Mouse (Mus musculus): ENCODE results near the gene Tuba4a.
"Not testable (repeated sequence)": the region's sequence is repeated elsewhere in the genome, so short reads cannot be mapped to it uniquely, and the experiment has no call there.

The Tuba4a gene

DNA sequence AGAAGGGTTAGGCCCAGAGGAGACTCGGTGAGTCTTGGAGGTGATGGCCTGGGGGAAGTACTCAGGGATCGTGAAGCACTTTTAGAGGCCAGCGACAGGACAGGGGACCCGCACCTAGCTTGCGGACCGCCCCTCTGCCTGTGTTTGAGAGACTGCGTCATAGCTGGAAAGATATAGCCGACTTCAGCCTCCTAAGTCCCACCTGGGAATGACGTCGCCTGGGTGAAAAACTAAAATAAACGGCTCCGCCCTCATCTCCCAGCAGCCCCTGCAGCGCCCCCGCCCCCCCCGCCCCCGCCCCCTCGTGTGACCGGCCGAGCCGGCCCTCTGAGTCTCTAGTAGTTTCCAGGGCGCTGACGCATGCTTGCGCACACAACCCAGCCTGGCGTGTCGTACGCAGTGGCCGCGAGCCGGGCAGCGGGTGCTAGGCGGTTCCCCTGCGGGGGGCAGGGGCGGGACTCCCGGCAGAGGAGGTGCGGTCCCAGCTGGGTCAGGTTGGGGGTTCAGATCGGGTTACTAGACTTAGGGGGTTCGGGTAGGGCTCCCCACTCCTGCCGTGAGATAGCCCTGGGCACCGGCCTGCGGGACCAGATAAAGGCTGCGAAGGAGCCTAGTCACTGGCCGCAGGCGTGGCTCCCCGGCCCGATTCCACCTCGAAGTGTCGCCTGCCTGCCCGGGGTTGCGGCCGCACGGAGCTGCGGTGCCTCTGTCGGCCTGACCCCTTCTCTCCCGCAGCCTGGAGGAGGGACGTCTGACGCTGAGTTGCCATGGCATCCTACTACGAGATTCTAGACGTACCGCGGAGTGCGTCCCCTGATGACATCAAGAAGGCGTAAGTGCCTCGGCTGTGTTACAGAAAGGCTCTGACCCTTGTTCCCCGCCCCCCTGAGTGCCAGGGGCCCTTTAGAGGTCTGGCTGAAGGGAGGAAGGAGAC lies 16.7 kb upstream of the Tuba4a start, which contains the start of gene Dnajb2:
Dnajb2 (plus strand) TSS at position 290 of the 934 bp plus-strand sequence.
- DNase-seq (ENCODE audit: low spot score): peak; percentile 82

DNA sequence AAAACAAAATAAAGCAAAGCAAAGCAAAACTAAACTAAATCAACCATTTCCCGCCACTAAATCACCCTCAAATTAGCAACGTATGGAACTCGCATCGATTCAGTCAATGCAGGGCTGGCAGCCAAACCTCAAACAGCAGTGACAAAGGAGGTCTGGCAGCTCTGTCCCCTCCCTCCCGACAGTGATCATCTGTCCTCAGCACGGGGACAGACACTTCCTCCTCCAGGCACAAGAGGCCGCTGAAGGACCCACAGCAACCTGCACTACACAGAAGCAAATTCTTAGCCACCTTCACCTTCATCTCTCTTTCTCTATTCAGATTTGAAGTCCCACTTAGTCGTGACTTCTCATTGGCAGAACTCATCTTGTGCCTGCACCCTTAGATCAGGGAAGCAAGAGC lies 14.9 kb upstream of the Tuba4a start:
- peak; percentile 63 for DNase-seq (ENCODE audit: low spot score)

DNA sequence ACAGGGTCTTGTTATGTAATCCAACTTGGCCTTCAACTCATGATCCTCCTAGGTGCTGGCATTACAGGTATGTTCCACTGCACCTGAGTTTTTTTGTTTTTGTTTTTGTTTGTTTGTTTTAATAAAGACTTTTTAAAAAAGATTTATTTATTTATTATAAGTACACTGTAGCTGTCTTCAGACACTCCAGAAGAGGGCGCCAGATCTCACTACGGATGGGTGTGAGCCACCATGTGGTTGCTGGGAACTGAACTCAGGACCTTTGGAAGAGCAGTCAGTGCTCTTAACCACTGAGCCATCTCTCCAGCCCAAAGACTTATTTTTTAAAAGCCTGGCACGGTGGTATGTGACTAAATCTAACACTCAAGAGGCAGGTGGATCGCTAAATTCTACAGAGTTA lies 12.8 kb upstream of the Tuba4a start:
- not testable (repeated sequence) for DNase-seq (ENCODE audit: low spot score)

DNA sequence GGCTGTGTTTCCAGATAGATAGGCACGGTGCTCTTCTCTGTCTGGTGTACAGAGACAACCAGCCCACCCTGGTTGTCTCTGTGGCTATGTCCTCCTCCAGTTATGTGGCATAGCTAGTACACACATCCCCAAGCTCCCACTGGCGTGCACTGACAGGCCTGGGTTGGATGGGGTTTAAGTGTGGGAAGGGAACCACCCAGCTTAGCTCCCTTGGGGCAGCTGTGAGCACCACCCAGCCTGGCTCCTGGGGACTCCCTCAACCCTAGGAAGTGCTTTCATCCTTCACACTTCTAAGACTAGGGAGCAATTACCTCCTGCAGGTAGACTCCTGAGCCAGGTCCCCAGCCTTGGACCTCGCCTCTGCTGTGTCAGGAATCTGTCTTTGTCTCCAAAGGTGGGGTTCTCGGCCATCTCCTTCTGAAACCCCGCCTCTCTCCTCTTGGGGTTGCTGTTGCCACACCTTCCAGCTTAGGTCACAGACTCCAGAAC lies 12.0 kb upstream of the Tuba4a start, which contains the start of gene A630095N17Rik:
A630095N17Rik (minus strand) TSS at position 439 of the 489 bp plus-strand sequence.
- DNase-seq (ENCODE audit: low spot score): no peak

DNA sequence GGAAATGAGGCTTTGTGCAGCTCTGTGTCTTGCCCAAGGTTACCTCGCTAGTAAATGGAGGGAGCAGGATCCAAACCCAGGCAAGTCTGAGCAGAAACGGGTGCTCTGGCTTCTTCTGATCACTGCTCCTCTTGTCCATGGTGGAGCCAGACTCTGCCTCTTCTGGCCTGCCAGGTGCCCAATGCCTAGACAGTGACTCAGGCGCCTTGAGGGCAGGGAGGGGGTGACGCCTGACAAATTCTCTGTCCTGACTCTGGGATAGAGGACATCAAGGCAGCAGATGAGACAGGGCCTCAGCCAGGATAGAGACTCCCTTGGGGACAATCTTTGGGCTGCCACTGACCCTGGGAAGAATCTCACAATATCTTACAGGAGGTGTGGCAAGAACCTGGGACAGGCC lies 11.6 kb upstream of the Tuba4a start:
- no peak for DNase-seq (ENCODE audit: low spot score)

DNA sequence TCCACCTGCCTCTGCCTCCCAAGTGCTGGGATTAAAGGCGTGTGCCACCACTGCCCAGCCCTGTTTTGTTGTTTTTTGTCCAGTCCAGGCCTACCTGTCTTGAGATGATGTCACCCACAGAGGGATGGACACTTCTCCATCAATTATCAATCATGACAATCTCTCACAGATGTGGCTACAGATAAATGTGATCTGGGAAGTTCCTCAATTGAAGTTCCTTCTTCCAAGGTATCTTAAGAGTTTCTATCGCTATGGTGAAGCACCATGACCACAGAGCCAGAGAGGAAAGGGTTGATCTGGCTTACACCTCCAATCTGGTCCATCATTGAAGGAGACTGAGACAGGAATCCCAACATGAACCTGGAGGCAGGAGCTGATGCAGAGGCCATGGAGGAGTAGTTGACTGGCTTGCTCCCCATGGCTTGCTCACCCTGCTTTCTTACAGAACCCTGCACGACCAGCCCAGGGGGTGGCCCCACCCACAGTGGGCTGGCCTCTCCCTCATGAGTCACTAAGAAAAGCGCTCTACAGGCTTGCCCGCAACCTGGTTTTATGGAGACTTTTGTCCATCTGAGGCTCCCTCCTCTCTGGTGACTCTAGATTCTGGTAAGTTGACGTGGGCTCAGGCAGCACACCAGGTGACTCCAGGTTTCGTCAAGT lies 10.8 kb upstream of the Tuba4a start:
- DNase-seq (ENCODE audit: low spot score): no peak

DNA sequence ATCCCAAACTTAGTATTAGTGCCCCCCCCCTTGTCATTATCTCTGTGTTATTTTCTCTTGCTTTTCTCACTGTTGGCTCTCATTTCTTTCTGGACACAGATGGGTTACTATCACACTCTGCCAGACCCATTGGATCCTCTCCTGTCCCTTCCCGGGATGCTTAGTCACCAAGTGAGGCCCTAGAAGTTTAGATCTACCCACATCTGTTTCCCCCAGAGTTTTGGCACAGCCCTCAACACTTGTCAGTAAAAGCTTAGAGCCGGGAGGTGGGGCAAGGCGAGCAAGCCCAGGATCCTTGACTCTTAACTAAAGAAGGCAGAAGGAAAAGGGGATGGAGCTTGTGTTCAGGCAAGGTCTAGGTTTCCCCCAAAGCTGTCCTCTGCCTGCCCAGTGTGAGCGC lies 9.5 kb upstream of the Tuba4a start:
- DNase-seq (ENCODE audit: low spot score): peak; percentile 23

DNA sequence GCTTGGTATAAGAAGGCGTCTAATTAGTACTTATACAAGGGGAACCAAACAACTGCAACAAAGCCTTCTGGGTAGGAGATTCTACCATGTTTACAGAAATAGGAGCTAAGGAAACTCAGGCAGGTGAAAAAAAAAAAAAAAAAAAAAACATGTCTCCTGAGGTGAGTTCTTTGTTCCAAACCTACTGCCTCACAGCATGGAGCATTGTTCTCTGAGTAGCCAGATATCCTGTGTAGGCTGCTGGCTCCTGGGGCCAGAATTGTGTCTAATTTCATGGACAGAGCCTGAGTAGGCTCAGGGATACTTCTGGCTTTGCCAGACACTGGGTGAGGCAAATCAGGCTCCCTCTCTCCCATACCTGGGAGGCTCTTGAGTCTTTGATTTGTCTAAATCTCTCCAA lies 8.0 kb upstream of the Tuba4a start:
- DNase-seq (ENCODE audit: low spot score): no peak

DNA sequence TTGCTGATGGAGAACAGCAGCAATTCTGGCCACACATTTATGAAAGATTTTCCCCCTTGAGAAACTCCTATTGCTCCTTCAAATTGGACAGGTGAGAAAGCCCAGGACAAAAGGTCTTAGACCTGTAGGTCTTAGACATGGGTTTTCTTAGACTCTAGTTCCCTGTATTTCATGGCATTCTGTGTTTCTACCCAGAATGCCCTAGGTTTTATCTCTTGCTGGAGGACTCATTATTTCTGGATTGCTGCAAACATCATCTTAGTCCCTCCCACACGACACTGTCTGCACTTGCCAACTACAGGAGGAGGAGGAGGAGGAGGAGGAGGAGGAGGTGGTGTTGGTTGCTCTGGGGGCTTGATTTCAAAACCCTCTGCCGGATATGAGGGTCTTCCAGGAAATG lies 6.5 kb upstream of the Tuba4a start:
- no peak for DNase-seq (ENCODE audit: low spot score)

DNA sequence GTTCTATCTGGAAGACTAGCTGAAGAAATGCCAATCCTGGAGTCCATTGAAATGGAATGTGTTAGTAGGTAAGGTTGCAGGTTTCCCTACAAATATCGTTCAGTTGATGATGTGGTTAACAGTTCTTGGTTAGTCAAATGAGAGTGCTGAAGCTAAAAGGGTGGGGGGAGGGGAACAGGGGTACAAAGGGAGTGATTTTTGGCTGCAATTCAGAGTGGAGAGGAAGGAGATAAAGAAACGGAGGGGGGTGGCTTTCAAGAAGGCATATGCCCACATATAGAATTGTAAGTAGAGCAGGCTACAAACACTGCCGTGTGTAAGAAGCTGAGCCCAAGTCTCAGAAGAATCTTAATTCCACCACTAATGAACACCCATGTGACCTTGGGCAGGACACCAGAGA lies 5.8 kb upstream of the Tuba4a start:
- no peak for DNase-seq (ENCODE audit: low spot score)

DNA sequence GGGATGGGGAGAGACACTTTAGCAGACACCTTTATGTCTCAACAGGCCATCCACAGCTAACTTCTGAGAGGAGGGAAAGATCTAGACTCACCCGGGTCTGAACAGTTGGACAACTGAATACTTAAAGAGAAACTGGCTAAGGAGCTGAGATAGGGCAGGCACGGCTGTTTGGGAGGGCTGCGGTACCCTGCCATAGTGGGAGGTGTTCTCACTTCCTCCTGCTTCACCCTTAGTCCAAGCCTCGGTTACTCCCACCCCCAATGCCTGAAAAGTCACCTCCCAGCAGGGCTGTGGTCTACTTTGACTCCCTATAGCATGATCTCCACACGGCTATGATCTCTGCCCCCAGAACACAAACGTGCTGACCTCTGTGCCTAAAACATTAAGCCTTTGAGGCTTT lies 3.9 kb upstream of the Tuba4a start:
- no peak for DNase-seq (ENCODE audit: low spot score)

DNA sequence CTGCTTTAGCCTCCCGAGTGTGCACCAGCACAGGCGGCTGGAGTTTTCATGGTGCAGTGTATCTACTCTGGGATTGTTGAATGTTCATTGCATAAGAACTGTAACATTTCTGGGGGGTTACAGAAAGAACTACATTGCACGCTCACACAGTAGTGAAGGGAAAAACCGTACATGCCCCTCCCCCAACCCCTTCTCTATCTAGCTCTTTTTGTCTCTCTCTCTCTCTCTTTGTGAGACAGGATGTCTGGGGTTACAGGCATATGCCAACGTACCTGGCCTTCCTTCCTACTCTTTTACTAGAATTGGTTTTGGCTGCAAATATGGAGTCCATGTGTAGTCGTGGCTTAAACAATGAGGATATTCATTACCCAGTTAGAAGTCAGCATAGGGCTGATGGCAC lies 3.3 kb upstream of the Tuba4a start:
- DNase-seq (ENCODE audit: low spot score): no peak

DNA sequence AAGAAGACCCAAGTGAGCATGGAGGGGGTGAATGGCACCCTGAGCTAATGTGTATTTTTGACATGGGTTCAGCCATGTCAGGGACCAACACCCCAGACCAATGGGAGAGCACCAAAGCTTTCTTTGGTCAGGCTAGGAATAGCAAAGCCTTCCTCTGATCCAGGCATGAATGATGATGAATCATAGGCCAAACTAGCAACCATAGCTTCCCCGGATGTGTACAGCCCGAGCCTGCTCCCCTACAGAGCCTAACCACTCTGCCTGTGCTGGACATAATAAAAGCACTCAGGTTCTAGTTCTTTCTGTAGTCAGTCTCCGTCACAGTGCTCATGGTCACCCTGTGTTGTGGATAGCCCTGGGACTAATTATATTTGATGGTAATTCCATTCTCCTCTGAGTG lies 1.9 kb upstream of the Tuba4a start:
- no peak for DNase-seq (ENCODE audit: low spot score)

DNA sequence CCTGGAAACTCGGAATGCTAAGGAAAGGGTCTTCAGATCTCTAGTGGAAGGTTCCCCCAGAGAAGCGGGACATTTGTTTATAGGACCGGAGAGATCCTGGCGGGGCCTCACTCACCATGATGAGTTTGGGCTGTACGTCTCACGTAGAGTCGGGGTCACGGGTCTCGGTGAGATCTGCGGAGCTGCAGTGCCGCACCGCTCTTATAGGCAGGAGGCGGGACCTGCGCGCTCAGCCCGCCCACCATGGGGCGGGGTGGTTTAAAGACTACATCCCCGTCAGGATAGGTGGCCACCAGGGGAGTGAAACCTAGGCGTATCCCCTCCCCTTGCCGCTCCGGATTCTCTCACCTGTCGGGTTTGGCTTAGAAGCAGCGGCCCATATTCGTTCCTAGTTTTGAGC lies 587 bp downstream of the Tuba4a start:
- DNase-seq (ENCODE audit: low spot score): peak; percentile 12

DNA sequence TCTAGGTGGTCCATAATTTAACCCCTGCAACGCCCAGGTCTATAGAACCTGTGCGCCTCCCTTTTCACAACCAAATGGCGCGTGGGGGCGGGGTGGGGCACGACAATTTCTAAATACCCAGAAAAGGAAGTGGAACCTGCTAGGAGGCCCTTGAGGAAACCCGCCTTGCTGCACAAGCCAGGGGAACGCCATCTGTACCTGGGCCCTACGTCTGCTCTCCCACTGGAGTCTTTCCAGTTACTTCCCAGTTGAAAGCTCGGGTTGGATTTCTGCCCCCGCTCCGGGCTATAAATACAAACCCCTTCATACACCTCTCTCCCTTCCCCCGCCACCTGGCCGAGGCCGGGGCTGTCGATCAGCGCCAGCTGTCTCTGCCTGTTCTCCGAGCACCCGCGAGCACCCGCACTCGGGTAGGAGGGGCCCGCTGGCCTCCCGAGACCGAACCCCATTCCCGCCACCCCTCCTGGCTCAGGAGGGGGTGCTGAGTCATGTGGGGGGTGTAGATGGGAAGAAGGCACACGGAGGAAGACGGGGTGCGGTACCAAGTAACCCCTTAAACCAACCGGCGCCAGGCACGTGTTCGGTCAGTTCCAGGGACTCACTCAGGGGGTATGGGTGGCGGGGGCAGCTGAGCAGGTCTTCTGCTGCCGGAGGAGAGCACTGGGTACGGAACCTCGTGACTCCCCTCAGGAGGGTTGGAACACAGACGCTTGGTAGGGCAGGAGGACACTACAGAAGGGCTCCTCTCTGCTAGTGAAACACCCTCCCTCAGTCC lies 1.3 kb downstream of the Tuba4a start:
- DNase-seq (ENCODE audit: low spot score): no peak

DNA sequence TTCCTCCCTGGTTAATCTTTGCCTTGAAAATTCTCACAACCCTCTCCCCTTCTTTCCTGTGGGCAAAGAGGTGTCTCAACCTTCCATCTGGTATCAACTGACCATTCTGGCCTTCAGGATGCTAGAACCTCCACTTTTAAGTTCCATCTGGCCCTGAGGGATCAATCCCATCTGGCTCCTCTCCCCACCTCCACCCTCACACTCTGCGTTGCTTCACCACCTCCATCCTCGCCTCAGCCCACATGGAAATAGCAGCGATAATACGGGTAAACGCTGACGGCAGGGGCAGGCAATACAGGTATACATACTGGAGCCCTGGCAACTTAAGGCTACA lies 1.8 kb downstream of the Tuba4a start:
- no peak for DNase-seq (ENCODE audit: low spot score)

DNA sequence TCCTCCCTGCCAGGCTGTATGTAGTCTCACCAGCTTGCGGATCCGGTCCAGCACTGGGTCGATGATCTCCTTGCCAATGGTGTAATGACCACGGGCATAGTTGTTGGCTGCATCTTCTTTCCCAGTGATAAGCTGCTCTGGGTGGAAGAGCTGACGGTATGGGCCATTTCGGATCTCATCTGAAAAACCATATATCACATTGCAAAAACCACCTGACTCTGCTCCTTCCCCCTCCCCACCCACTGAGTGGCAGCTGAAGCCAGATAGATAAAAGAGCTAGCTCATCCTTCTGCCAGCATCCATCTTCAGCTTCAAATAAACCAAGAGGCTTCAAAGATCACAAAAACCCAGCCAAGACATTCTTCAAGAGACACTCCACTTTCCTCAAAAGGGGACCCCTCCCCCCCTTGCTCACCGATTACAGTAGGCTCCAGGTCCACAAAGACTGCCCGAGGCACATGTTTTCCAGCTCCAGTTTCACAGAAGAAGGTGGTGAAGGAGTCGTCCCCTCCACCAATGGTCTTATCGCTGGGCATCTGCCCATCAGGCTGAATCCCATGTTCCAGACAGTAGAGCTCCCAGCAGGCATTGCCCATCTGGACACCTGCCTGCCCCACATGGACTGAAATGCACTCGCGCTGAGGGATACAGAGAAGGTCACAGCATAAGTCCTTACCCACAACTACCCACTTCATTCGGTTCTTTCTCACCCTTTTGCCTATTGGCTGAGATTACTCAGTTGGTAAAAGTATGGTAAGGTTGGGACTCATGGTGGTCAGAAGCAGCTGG lies 2.7 kb downstream of the Tuba4a start:
- DNase-seq (ENCODE audit: low spot score): no peak

DNA sequence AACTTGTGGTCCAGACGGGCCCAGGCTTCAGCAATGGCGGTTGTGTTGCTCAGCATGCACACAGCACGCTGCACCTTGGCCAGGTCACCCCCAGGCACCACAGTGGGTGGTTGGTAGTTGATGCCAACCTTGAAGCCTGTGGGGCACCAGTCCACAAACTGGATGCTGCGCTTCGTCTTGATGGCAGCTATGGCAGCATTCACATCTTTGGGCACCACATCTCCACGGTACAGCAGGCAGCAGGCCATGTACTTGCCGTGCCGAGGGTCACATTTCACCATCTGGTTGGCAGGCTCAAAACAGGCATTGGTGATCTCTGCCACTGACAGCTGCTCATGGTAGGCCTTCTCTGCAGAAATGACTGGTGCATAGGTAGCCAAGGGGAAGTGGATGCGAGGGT lies 3.9 kb downstream of the Tuba4a start:
- no peak for DNase-seq (ENCODE audit: low spot score)

DNA sequence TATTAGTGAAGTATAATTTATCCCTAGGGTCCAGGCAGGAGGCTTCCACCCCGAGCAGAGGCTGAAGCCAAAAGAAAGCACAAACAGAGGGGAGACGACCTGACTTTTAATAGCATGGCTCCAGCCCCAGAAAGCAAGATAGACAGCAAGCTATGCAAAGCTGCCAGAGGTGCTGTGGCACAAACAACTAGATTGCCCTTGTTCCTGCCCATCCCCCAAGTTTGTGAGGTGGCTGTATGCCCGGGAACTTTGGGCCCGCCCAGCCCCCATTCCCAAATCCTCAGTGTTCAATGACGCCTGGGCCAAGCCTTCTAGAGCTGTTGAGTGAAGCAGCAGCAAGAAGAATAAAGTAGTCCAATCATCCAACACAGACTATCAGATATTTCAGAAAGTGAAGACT lies 4.8 kb downstream of the Tuba4a start:
- DNase-seq (ENCODE audit: low spot score): peak; percentile 28

DNA sequence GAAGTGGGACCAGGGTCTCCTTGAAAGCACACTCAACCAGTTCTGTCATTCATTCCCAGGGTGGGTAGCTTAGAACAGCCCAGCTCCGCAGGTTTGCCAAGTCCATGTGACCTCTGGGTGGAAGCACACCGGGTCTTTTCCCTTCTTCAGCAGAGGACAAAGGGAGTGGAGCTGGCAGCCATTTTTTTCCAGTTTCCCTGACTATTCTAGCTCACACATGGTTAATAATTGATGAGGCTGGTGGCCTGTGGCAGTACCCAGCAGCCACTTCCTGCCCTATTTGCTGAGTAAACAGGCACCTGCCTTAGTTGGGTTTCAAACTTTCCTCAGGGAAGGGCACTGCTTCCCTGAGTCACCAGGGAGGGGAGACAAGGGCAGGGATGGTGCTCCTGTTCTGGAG lies 5.2 kb downstream of the Tuba4a start:
- no peak for DNase-seq (ENCODE audit: low spot score)

DNA sequence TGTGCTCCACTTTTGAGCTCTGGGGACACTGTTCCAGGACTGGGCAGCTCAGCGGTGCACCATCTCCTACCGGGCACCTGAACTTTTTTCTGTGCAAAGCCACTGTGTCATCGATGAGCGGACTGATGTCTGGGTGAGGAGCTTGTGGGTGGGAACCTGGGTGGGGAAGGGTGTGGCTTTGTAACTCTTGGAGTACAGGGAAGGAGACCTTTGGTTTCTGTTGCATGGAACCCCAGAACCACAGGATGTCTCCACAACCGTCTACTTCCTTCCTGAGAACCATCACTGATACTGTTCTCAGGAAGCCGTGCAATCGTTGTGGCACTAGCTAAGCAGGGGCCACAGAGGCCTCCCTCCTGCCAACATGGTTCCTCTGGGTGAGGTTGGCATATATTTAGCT lies 6.6 kb downstream of the Tuba4a start:
- no peak for DNase-seq (ENCODE audit: low spot score)

DNA sequence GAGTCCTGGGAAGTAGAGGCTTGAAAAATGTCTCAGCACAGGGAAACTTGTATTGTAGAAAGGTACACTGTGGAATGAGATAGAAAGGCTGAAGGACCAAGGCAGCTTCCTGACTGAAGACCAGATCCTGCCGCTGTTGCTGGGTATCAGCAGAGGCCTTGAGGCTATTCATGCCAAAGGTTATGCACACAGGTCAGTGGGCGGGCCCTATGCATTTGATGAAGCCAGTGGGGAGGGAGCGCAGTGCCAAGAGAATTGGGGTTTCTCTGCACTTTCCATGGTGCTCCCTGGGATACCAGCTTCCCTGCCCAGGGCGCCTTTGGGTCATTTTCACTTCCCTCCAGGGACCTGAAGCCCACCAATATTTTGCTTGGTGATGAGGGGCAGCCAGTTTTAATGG lies 7.1 kb downstream of the Tuba4a start:
- DNase-seq (ENCODE audit: low spot score): no peak

All from adipocyte (in vitro differentiated cells).